Mouse (Mus musculus) kidney, adult 11 months (tissue): ENCODE measurements at regions not wholly inside any gene's neighbourhood (a gene's known extent, or its start where the extent isn't known, plus 50 kb on each side); places are given as distances from the start of the nearest gene placed in this dataset.

Source experiments
- DNase-seq: peaks from one replicate; pipeline ENCODE4 v3.0.0; 2022

GRCm38 (mm10) chr1:42475629-42476028, 219.9 kb upstream of the Pou3f3 start:
- DNase-seq, result no peak

- DNase-seq, result no peak
Measured at GRCm38 (mm10) chr1:42480348-42480920, 215.1 kb upstream of the Pou3f3 start.

- DNase-seq, result no peak
Measured at GRCm38 (mm10) chr1:42489563-42489962, 206.0 kb upstream of the Pou3f3 start.

- DNase-seq, result peak; percentile 42
Measured at GRCm38 (mm10) chr1:42490856-42491643, 204.5 kb upstream of the Pou3f3 start.

GRCm38 (mm10) chr1:42491644-42492277, 203.8 kb upstream of the Pou3f3 start:
- no peak for DNase-seq

- DNase-seq, result no peak
Measured at GRCm38 (mm10) chr1:42496022-42496421, 199.5 kb upstream of the Pou3f3 start.

GRCm38 (mm10) chr1:42496433-42496832, 199.1 kb upstream of the Pou3f3 start:
- no peak for DNase-seq

GRCm38 (mm10) chr1:42498901-42499300, 196.7 kb upstream of the Pou3f3 start:
- DNase-seq, result peak; percentile 61

- DNase-seq, result no peak
Measured at GRCm38 (mm10) chr1:42504491-42504890, 191.1 kb upstream of the Pou3f3 start.

GRCm38 (mm10) chr1:42505048-42505729, 190.4 kb upstream of the Pou3f3 start:
- no peak for DNase-seq

- DNase-seq, result no peak
Measured at GRCm38 (mm10) chr1:42514417-42514816, 181.2 kb upstream of the Pou3f3 start.

- no peak for DNase-seq
Measured at GRCm38 (mm10) chr1:42524401-42524800, 171.2 kb upstream of the Pou3f3 start.

GRCm38 (mm10) chr1:42527746-42528476, 167.7 kb upstream of the Pou3f3 start:
- DNase-seq, result no peak

- no peak for DNase-seq
Measured at GRCm38 (mm10) chr1:42532908-42533307, 162.7 kb upstream of the Pou3f3 start.

- no peak for DNase-seq
Measured at GRCm38 (mm10) chr1:42539066-42539539, 156.5 kb upstream of the Pou3f3 start.

GRCm38 (mm10) chr1:42539541-42540520, 155.7 kb upstream of the Pou3f3 start:
- no peak for DNase-seq

GRCm38 (mm10) chr1:42541991-42542390, 153.6 kb upstream of the Pou3f3 start:
- DNase-seq, result no peak

- DNase-seq, result no peak
Measured at GRCm38 (mm10) chr1:42542846-42543549, 152.6 kb upstream of the Pou3f3 start.

GRCm38 (mm10) chr1:42546879-42547278, 148.7 kb upstream of the Pou3f3 start:
- DNase-seq, result no peak

- DNase-seq, result no peak
Measured at GRCm38 (mm10) chr1:42557301-42557700, 138.3 kb upstream of the Pou3f3 start.

GRCm38 (mm10) chr1:42567640-42568039, 127.9 kb upstream of the Pou3f3 start:
- DNase-seq, result peak; percentile 34
